Mouse (Mus musculus) small intestine, adult 2 months (tissue): ENCODE measurements around the gene Homer3.

Experiments used
- CTCF ChIP-seq: fragments of 200-500 bp; IDR thresholded peaks from 2 replicates; pipeline ENCODE4 v1.5.1; 2012; ENCODE audit warnings: low read depth, mild to moderate bottlenecking, control low read depth, inconsistent platforms, low read length, moderate library complexity, mixed read lengths; ENCODE audit not compliant: insufficient replicate concordance, insufficient read length; ENCODE audit errors: extremely low read depth
- POLR2A ChIP-seq: fragments of 200-500 bp; IDR thresholded peaks from 2 replicates; pipeline ENCODE4 v1.6.1; 2012; ENCODE audit warnings: low read depth, mild to moderate bottlenecking, control low read depth, inconsistent platforms, low read length, moderate library complexity

DNA sequence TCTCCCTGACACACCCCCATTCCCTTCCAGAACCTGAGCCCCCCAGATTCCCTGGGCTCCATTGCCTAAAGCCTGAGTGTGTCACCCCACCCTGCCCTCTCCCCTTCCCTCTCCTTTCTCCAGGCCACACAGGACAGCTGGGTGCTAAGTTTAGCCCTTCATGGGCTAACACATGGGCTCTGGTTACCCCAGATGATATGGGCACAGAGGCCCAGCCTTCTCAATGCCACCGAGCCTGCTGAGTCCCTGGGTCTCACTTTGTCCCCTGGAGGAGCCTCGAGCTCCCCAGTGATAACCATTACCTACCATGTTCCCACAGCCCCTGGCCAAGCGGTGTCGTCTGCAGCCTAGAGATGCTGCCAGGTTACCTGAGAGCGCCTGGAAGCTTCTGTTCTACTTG, 35.2 kb downstream of the Homer3 start:
- TF ChIP-seq CTCF, result no peak
- TF ChIP-seq POLR2A, result no peak
